Mouse (Mus musculus) erythroblast, embryonic 14.5 days (primary cell): ENCODE results near the gene Kctd20.

Experiments
- GATA1 ChIP-seq: IDR thresholded peaks from 2 replicates; pipeline ENCODE4 v1.6.1; 2012; ENCODE audit warnings: low read length, inconsistent platforms, mixed read lengths
- TAL1 ChIP-seq: IDR thresholded peaks from 3 replicates; pipeline ENCODE4 v1.6.1; 2012; ENCODE audit warnings: low read length, inconsistent platforms, mixed read lengths

GRCm38 (mm10) chr17:29018292-29018984 is 66.7 kb downstream of the Kctd20 start:
- no peak for TF ChIP-seq GATA1
- TF ChIP-seq TAL1 = no peak
